Mouse (Mus musculus) small intestine, adult 10 weeks (tissue): Measurements from ENCODE around the gene Med23. TPM values are rescaled to one million over a fixed set of nuclear protein-coding genes. Genes with fewer than 3 reads are reported as not detected.

Experiments
- polyA plus RNA-seq: library from polyadenylated mRNA; stranded (reverse); fragments of 350-450 nt; fragmentation: Illumina TruSeq; extraction: RNeasy Lipid Tissue Mini Kit (QIAGEN cat#74804); gene quantifications from one replicate; pipeline ENCODE4 v1.2.3, GENCODE M21; 2014; ENCODE audit warnings: low replicate concordance

Gene Med23
- polyA plus RNA-seq: 18.8 TPM

DNA sequence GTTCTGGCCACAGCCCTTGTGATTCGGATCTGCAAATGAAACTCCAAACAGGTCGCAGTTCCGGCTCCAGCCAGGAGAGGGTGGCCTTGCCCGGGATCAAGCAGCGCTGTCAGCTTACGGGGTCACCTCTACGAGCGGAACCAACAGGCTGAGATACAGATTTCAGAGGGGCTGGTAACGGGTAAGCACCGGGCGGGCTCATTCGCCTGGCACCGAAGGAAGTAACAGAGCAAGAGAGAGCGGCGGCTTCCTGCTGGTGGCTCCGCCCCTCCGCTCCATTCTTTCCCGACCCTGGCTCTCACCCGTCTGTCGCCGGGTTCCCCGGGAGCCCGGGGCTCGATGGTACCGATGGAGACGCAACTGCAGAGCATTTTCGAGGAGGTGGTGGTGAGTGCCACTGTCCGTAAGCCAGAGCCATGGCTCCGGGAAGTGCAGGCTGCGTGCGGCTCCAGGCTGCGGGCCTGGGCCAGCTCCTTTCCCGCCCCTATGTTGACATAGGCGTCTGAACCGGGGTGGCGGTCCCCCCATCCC lies at the start of gene Med23:
Gene Med23 (plus strand): TSS at position 227 of the 531 bp plus-strand sequence.

GRCm38 (mm10) chr10:24842676-24843075 lies 27.1 kb upstream of the Med23 start, which contains the start of gene Enpp3:
Gene Enpp3, minus strand, starts transcription at chr10:24842823.

GRCm38 (mm10) chr10:24926962-24927720 lies 57.4 kb downstream of the Med23 start, which contains the start of gene Arg1:
Gene Arg1, minus strand, starts transcription at chr10:24927484.

Other genes starting within 250 kb of the Med23 start
- gene Enpp1, start 157.8 kb upstream of the Med23 start, polyA plus RNA-seq: 15.4 TPM
- 550 TPM for gene Enpp3, start 27.2 kb upstream of the Med23 start, polyA plus RNA-seq
- 2.0 TPM for gene Arg1, start 57.5 kb downstream of the Med23 start, polyA plus RNA-seq